Mouse (Mus musculus) heart, embryonic 11.5 days (tissue): Measurements from ENCODE around the gene Ttpal. TPM values are rescaled to one million over a fixed set of nuclear protein-coding genes. Genes with fewer than 3 reads are reported as not detected.

Experiments used
- ATAC-seq: fragments of 200-750 bp; cut with Nextera tagmentation; replicated peaks from 2 replicates; pipeline ENCODE4 v1.8.0; 2017; ENCODE audit warnings: moderate library complexity; ENCODE audit not compliant: insufficient number of reproducible peaks, low FRiP score, low TSS enrichment
- H3K27ac ChIP-seq: fragments of 300-500 bp; sonication (generic); 2 replicates; pipeline ENCODE4 v1.5.1; 2014; ENCODE audit warnings: mild to moderate bottlenecking, low read depth, low read length
- H3K27me3 ChIP-seq: fragments of 300-500 bp; sonication (generic); 2 replicates; pipeline ENCODE4 v1.6.1; 2014; ENCODE audit warnings: mild to moderate bottlenecking, low read length, mixed read lengths; ENCODE audit not compliant: control insufficient read depth, insufficient read depth
- H3K36me3 ChIP-seq: fragments of 300-500 bp; sonication (generic); 2 replicates; pipeline ENCODE4 v1.6.1; 2014; ENCODE audit warnings: mild to moderate bottlenecking, low read length, moderate library complexity, mixed read lengths; ENCODE audit not compliant: control insufficient read depth, insufficient read depth
- H3K4me1 ChIP-seq: fragments of 300-500 bp; sonication (generic); 2 replicates; pipeline ENCODE4 v1.6.1; 2014; ENCODE audit warnings: low read length; ENCODE audit not compliant: control insufficient read depth, insufficient read depth
- H3K4me2 ChIP-seq: fragments of 300-500 bp; sonication (generic); 2 replicates; pipeline ENCODE4 v1.6.1; 2014; ENCODE audit warnings: mild to moderate bottlenecking, moderate library complexity
- H3K4me3 ChIP-seq: fragments of 300-500 bp; sonication (generic); 2 replicates; pipeline ENCODE4 v1.5.1; 2014; ENCODE audit warnings: low read depth, low read length
- H3K9ac ChIP-seq: fragments of 300-500 bp; sonication (generic); 2 replicates; pipeline ENCODE4 v1.6.1; 2014; ENCODE audit warnings: mild to moderate bottlenecking, low read depth, low read length, moderate library complexity
- H3K9me3 ChIP-seq: fragments of 300-500 bp; sonication (generic); replicated peaks from 2 replicates; pipeline ENCODE4 v1.6.1; 2016; ENCODE audit warnings: low read length; ENCODE audit not compliant: control insufficient read depth
- WGBS: fragments of 180-500 bp; shearing (Covaris S2); extraction: QIAGEN DNeasy Blood & Tissue Kit; methylation state at CpG from one replicate; pipeline ENCODE4 v1.1.7; 2014; ENCODE audit not compliant: insufficient replicate concordance; 5-methylcytosine and 5-hydroxymethylcytosine counted together
- polyA plus RNA-seq: library from polyadenylated mRNA; unstranded; fragments of >200 nt; fragmentation: Nextera tagmentation; extraction: Ambion mirVana; gene quantifications from 2 replicates; pipeline ENCODE4 v1.2.1, GENCODE M21; 2014

The Ttpal gene
- polyA plus RNA-seq, 1 experiment from 2014 or later: 28.2 TPM

- H3K9ac ChIP-seq: no peak overlapping the region
- no peak overlapping the region for H3K4me3 ChIP-seq
- H3K9me3 ChIP-seq: no peaks in the 10 kb centered on the region
- H3K4me1 ChIP-seq: no peaks in the 10 kb centered on the region
- 43% methylated on average over 19 of the region's 19 CpGs for WGBS
- no peaks in the 10 kb centered on the region for H3K36me3 ChIP-seq
- no peak overlapping the region for H3K27ac ChIP-seq
- H3K27me3 ChIP-seq: no peaks in the 10 kb centered on the region
- no peak overlapping the region for H3K4me2 ChIP-seq
- no peak for ATAC-seq
Observed at GRCm38 (mm10) chr2:163586384-163587261, 15.5 kb upstream of the Ttpal start.

- no peak for ATAC-seq
- WGBS: 46% methylated on average over 5 of the region's 5 CpGs
Observed at GRCm38 (mm10) chr2:163587506-163587905, 14.6 kb upstream of the Ttpal start.

GRCm38 (mm10) chr2:163590211-163590610 lies 11.9 kb upstream of the Ttpal start:
- WGBS: 51% methylated on average over 12 of the region's 12 CpGs
- no peak overlapping the region for H3K27ac ChIP-seq

More at GRCm38 (mm10) chr2:163587506-163587905, 14.6 kb upstream of the Ttpal start:
- H3K9ac ChIP-seq: no peak overlapping the region
- H3K4me2 ChIP-seq: no peak overlapping the region
- H3K9me3 ChIP-seq: no peaks in the 10 kb centered on the region
- H3K4me3 ChIP-seq: no peak overlapping the region
- H3K36me3 ChIP-seq: no peaks in the 10 kb centered on the region
- H3K27me3 ChIP-seq: no peaks in the 10 kb centered on the region
- no peak overlapping the region for H3K27ac ChIP-seq
- no peaks in the 10 kb centered on the region for H3K4me1 ChIP-seq

GRCm38 (mm10) chr2:163590996-163591395 lies 11.1 kb upstream of the Ttpal start:
- no peak overlapping the region for H3K9ac ChIP-seq
- ATAC-seq: no peak
- H3K27ac ChIP-seq: no peak overlapping the region
- no peaks in the 10 kb centered on the region for H3K36me3 ChIP-seq
- H3K4me2 ChIP-seq: no peak overlapping the region
- no peaks in the 10 kb centered on the region for H3K9me3 ChIP-seq
- WGBS: 72% methylated on average over 5 of the region's 5 CpGs
- no peaks in the 10 kb centered on the region for H3K27me3 ChIP-seq
- no peak overlapping the region for H3K4me3 ChIP-seq
- 0 out of 2 replicates have a peak, but pooled peaks cover 2% of the 10 kb centered on the region for H3K4me1 ChIP-seq

More at GRCm38 (mm10) chr2:163590211-163590610, 11.9 kb upstream of the Ttpal start:
- Histone ChIP-seq H3K4me2 (no peak overlapping the region), H3K36me3 (no peaks in the 10 kb centered on the region), H3K9me3 (no peaks in the 10 kb centered on the region), H3K4me1 (0 out of 2 replicates have a peak, but pooled peaks cover 2% of the 10 kb centered on the region), H3K4me3 (no peak overlapping the region), H3K27me3 (no peaks in the 10 kb centered on the region), H3K9ac (no peak overlapping the region)
- ATAC-seq: no peak

GRCm38 (mm10) chr2:163592084-163592483 lies 10.0 kb upstream of the Ttpal start:
- Histone ChIP-seq H3K4me3 (no peak overlapping the region), H3K4me2 (no peak overlapping the region), H3K27ac (no peak overlapping the region), H3K9ac (no peak overlapping the region), H3K4me1 (peaks cover 6% of the 10 kb centered on the region; the same call in 1 of the 2 replicates), H3K27me3 (no peaks in the 10 kb centered on the region), H3K36me3 (no peaks in the 10 kb centered on the region), H3K9me3 (no peaks in the 10 kb centered on the region)
- 83% methylated on average over 1 of the region's 1 CpGs for WGBS
- ATAC-seq: no peak

- WGBS: 81% methylated on average over 10 of the region's 10 CpGs
- no peak overlapping the region for H3K27ac ChIP-seq
- H3K4me2 ChIP-seq: no peak overlapping the region
- H3K9me3 ChIP-seq: no peaks in the 10 kb centered on the region
- no peak for ATAC-seq
- no peaks in the 10 kb centered on the region for H3K36me3 ChIP-seq
- H3K9ac ChIP-seq: no peak overlapping the region
- H3K4me3 ChIP-seq: no peak overlapping the region
- no peaks in the 10 kb centered on the region for H3K27me3 ChIP-seq
- H3K4me1 ChIP-seq: peaks cover 6% of the 10 kb centered on the region; the same call in 1 of the 2 replicates
Observed at GRCm38 (mm10) chr2:163593636-163594282, 8.4 kb upstream of the Ttpal start.

- H3K4me1 ChIP-seq: peaks cover 6% of the 10 kb centered on the region; the same call in 1 of the 2 replicates
- no peaks in the 10 kb centered on the region for H3K9me3 ChIP-seq
- no peak overlapping the region for H3K27ac ChIP-seq
- H3K4me2 ChIP-seq: no peak overlapping the region
- no peak overlapping the region for H3K4me3 ChIP-seq
- WGBS: 14% methylated on average over 2 of the region's 2 CpGs
- no peaks in the 10 kb centered on the region for H3K27me3 ChIP-seq
- H3K9ac ChIP-seq: no peak overlapping the region
- ATAC-seq: no peak
- H3K36me3 ChIP-seq: no peaks in the 10 kb centered on the region
Observed at GRCm38 (mm10) chr2:163595119-163595518, 7.0 kb upstream of the Ttpal start.

- Histone ChIP-seq H3K27ac (0 out of 2 replicates have a peak overlapping the region, but pooled peaks have one; percentile 35), H3K9ac (no peak overlapping the region), H3K27me3 (no peaks in the 10 kb centered on the region), H3K36me3 (no peaks in the 10 kb centered on the region), H3K9me3 (no peaks in the 10 kb centered on the region), H3K4me2 (no peak overlapping the region), H3K4me3 (no peak overlapping the region), H3K4me1 (peaks cover 6% of the 10 kb centered on the region; the same call in 1 of the 2 replicates)
- ATAC-seq: no peak; the same call in 1 of the 2 replicates
- 66% methylated on average over 13 of the region's 13 CpGs for WGBS
Observed at GRCm38 (mm10) chr2:163596057-163596872, 5.8 kb upstream of the Ttpal start.
